Mouse (Mus musculus) small intestine, adult 2 months (tissue): ENCODE results near the gene Padi1. TPM values are rescaled to one million over a fixed set of nuclear protein-coding genes. Genes with fewer than 3 reads are reported as not detected.

Source experiments
- H3K27ac ChIP-seq: fragments of 200-500 bp; 2 replicates; pipeline ENCODE4 v1.5.1; 2012; ENCODE audit warnings: low read depth, low read length, control low read depth, inconsistent platforms; ENCODE audit not compliant: insufficient read depth
- H3K27me3 ChIP-seq: fragments of 200-500 bp; 2 replicates; pipeline ENCODE4 v1.6.1; 2012; ENCODE audit warnings: mild to moderate bottlenecking, moderate library complexity, low read length, inconsistent platforms; ENCODE audit not compliant: control insufficient read depth, insufficient read depth
- H3K36me3 ChIP-seq: fragments of 200-500 bp; 2 replicates; pipeline ENCODE4 v1.6.1; 2012; ENCODE audit warnings: mild to moderate bottlenecking, low read length, control low read depth, inconsistent platforms; ENCODE audit not compliant: control insufficient read depth, insufficient read depth
- H3K4me1 ChIP-seq: fragments of 200-500 bp; 2 replicates; pipeline ENCODE4 v1.6.1; 2012; ENCODE audit warnings: low read length, inconsistent platforms, mixed read lengths; ENCODE audit not compliant: control insufficient read depth, insufficient read depth, insufficient read length
- H3K4me3 ChIP-seq: fragments of 200-500 bp; 2 replicates; pipeline ENCODE4 v1.5.1; 2012; ENCODE audit warnings: low read depth, mild to moderate bottlenecking, control low read depth, inconsistent platforms, low read length, moderate library complexity
- CTCF ChIP-seq: fragments of 200-500 bp; IDR thresholded peaks from 2 replicates; pipeline ENCODE4 v1.5.1; 2012; ENCODE audit warnings: low read depth, mild to moderate bottlenecking, control low read depth, inconsistent platforms, low read length, moderate library complexity, mixed read lengths; ENCODE audit not compliant: insufficient replicate concordance, insufficient read length; ENCODE audit errors: extremely low read depth
- POLR2A ChIP-seq: fragments of 200-500 bp; IDR thresholded peaks from 2 replicates; pipeline ENCODE4 v1.6.1; 2012; ENCODE audit warnings: low read depth, mild to moderate bottlenecking, control low read depth, inconsistent platforms, low read length, moderate library complexity
- WGBS: fragments of 180-500 bp; shearing (Covaris S2); methylation state at CpG from one replicate; pipeline ENCODE4 v1.1.7; 2018; 5-methylcytosine and 5-hydroxymethylcytosine counted together
- polyA plus RNA-seq: library from polyadenylated mRNA; depleted of rRNA; stranded (reverse); fragments of >200 nt; gene quantifications from 2 replicates; pipeline ENCODE4 v1.2.3, GENCODE M21; 2012

Padi1 gene
- polyA plus RNA-seq, 1 experiment = not detected

DNA sequence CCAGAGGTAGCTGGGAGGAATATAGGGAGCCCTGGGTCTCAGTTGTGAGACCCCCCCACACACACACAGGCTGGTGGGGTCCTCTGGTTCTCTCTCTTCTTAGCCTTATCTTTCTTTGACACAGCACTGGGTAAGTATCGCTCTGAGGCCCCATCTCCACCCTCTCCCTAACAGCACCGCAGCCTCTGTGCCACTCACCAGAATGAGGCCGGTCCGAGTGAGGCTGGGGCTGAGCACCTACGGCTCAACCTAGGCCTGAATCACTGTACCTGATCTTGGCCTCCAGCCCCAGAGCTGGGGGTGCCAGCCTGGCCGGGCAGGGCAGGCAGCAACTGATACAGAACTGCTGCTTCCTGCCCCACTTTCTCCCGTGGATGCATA lies 15.2 kb upstream of the Padi1 start:
- TF ChIP-seq CTCF (no peak), POLR2A (no peak)
- H3K4me1 ChIP-seq = peaks cover 2% of the 10 kb centered on the region; the same call in 1 of the 2 replicates
- H3K36me3 ChIP-seq = no peaks in the 10 kb centered on the region
- H3K27ac ChIP-seq = no peak overlapping the region
- no peak overlapping the region for H3K4me3 ChIP-seq
- 70% methylated on average over 7 of the region's 7 CpGs for WGBS
- H3K27me3 ChIP-seq = peaks cover 5% of the 10 kb centered on the region; the same call in 1 of the 2 replicates

DNA sequence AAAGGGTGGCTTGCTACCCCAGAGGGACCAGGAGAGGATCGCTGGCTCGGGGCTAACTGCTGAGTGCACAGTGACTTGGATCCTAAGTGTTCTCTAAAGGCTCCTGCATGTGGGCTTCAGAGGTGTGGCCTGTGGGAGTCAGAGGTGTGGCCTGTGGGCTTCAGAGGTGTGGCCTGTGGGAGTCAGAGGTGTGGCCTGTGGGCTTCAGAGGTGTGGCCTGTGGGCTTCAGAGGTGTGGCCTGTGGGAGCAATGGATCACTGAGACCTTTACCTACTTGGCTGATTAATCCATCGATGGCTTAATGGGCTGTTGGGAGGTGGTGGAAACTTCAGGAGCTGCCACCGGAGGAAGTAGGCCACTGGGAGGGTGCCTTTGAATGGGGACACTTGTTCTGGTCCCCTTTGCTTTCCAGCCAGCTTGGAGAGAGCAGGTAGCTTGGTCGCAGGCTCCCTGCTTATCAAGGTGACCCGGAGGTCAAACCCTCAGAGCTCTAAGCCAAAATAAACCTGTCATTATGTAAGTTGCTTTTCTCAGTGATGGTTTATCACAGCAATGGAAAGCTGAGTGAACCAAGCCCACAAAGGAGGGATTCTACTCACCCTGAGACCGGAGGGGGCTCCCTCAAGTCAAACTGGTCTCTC lies 14.7 kb upstream of the Padi1 start:
- peaks cover 2% of the 10 kb centered on the region; the same call in 1 of the 2 replicates for H3K4me1 ChIP-seq
- H3K36me3 ChIP-seq = no peaks in the 10 kb centered on the region
- H3K27me3 ChIP-seq = peaks cover 5% of the 10 kb centered on the region; the same call in 1 of the 2 replicates
- H3K4me3 ChIP-seq = no peak overlapping the region
- no peak for TF ChIP-seq CTCF
- TF ChIP-seq POLR2A = no peak
- H3K27ac ChIP-seq = no peak overlapping the region
- 25% methylated on average over 7 of the region's 7 CpGs for WGBS

DNA sequence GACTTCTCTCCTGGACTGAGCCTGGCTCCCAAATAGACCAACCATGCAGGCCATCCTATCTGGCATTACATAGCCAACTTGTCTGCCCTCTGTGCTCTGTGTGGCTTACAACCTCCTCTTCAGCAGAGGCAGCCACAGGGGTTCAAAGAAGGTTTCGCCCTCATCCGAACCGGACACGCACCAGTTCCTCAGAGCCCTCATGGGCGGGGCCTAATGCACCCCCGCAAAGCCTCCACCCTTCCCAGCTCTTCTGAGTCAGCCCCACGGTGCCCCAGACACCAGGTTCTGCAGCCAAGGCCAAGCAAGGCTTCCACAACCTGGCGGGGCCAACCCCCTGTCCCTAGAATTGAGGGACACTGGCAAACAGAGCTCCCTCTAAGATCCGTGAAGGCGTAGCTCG lies 13.7 kb upstream of the Padi1 start:
- 65% methylated on average over 11 of the region's 11 CpGs for WGBS
- Histone ChIP-seq H3K4me1 (peaks cover 2% of the 10 kb centered on the region), H3K27me3 (peaks cover 5% of the 10 kb centered on the region; the same call in 1 of the 2 replicates), H3K27ac (no peak overlapping the region), H3K36me3 (no peaks in the 10 kb centered on the region), H3K4me3 (no peak overlapping the region)
- no peak for TF ChIP-seq POLR2A
- TF ChIP-seq CTCF = no peak

DNA sequence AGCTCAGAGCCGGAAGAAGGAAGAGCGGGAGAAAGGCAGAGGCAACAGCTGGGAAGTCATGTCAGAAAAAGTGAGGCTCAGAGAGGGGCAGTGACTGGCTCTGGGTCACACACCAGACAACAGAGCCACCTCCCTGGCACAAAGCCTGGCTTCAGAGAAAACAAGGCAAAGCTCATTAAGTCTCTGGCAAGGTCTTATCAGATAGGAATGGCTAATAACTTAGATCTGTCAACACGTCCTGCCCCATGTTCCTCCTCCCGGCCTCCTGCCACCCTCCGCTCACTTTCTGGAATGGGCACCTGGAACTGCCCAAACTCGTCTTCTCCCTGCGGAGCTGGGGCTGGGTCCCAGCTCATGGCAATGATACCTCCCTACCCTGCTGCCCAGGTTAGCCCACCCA lies 12.2 kb upstream of the Padi1 start:
- H3K4me3 ChIP-seq = no peak overlapping the region
- H3K27ac ChIP-seq = no peak overlapping the region
- 39% methylated on average over 7 of the region's 7 CpGs for WGBS
- TF ChIP-seq POLR2A (no peak), CTCF (no peak)
- H3K27me3 ChIP-seq = peaks cover 8% of the 10 kb centered on the region
- peaks cover 2% of the 10 kb centered on the region for H3K4me1 ChIP-seq
- no peaks in the 10 kb centered on the region for H3K36me3 ChIP-seq

DNA sequence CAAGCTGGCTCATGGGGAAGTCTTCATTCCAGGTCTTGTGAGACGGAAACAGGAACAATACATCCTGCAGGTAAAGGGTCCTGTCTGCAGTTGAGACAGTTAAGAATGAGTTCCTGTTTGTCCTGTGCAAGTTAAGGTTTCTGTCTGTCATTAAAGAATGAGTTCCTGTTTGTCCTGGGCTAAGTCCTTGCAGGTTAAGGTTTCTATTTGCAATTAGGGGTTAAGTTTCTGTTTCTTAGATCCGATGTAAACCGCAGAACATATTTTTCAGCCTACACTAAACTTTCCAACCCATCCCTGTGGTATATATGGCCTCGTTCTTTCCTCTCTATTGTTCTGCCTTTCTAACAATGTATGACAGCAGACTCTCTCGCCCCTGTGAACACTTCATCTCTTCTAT lies 11.5 kb upstream of the Padi1 start:
- 60% methylated on average over 5 of the region's 5 CpGs for WGBS
- TF ChIP-seq POLR2A = no peak
- TF ChIP-seq CTCF = no peak
- no peaks in the 10 kb centered on the region for H3K36me3 ChIP-seq
- H3K4me1 ChIP-seq = peaks cover 2% of the 10 kb centered on the region
- H3K27ac ChIP-seq = no peak overlapping the region
- H3K4me3 ChIP-seq = no peak overlapping the region
- H3K27me3 ChIP-seq = peaks cover 8% of the 10 kb centered on the region

DNA sequence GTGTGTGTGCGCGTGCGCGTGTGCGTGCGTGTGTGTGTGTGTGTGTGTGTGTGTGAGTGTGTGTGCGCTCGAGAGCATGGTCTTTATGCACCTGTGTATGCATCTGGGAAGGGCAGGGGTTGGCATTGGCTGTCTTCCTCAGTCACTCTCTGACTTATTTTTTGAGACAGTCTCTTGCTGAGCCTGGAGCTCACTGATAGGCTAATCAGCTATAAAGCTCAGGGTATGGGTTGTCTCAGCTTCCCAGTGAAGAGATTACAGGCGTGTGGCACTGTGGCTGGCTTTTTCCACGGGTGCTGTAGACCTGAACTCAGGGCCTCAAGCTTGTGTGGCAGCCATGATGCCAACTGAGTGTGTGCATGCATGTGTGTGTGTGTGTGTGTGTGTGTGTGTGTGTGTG lies 9.6 kb upstream of the Padi1 start:
- peaks cover 2% of the 10 kb centered on the region for H3K4me1 ChIP-seq
- no peak overlapping the region for H3K27ac ChIP-seq
- TF ChIP-seq CTCF (no peak), POLR2A (no peak)
- H3K27me3 ChIP-seq = peaks cover 8% of the 10 kb centered on the region
- H3K4me3 ChIP-seq = no peak overlapping the region
- H3K36me3 ChIP-seq = no peaks in the 10 kb centered on the region
- 71% methylated on average over 10 of the region's 10 CpGs for WGBS

DNA sequence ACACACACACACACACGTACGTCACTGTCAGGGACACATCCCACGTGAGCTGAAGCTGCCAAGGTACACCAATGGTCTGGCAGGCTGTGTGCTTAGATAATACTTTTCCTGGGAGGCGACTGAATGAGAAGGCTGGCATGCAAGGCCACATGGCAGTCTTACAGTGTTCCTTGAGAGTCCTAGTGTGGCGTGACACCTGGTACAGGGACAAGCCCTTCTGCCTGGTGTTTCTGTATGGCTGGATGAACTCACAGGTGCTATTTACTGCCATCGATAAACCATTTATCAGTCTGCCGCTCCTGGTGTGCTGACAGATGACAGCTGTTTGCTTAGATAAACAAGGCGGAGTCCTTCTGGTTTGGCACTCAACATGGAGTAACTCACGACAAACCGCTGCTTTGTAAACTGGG lies 8.9 kb upstream of the Padi1 start:
- TF ChIP-seq POLR2A (no peak), CTCF (no peak)
- no peaks in the 10 kb centered on the region for H3K36me3 ChIP-seq
- H3K27ac ChIP-seq = no peak overlapping the region
- no peak overlapping the region for H3K4me3 ChIP-seq
- WGBS = 19% methylated on average over 10 of the region's 10 CpGs
- H3K27me3 ChIP-seq = peaks cover 8% of the 10 kb centered on the region
- H3K4me1 ChIP-seq = peaks cover 2% of the 10 kb centered on the region
